Mouse (Mus musculus) lung, embryonic 14.5 days (tissue): ENCODE data around the gene Ablim1. TPM values are rescaled to one million over a fixed set of nuclear protein-coding genes. Genes with fewer than 3 reads are reported as not detected.
A peak's percentile ranks its signal among the peaks of the same experiment; 100 is the strongest.
"Not testable (repeated sequence)": the region's sequence is repeated elsewhere in the genome, so short reads cannot be mapped to it uniquely, and the experiment has no call there.

Experiments used
- ATAC-seq: fragments of 200-750 bp; cut with Nextera tagmentation; 2 replicates; pipeline ENCODE4 v1.8.0; 2017; ENCODE audit warnings: mild to moderate bottlenecking, moderate TSS enrichment, moderate library complexity; ENCODE audit not compliant: insufficient read depth
- DNase-seq: peaks from one replicate; pipeline ENCODE4 v3.0.0-alpha.2; 2015
- H3K27ac ChIP-seq: fragments of 300-500 bp; sonication (generic); 2 replicates; pipeline ENCODE4 v1.5.1; 2014; ENCODE audit warnings: low read depth, mild to moderate bottlenecking, moderate library complexity
- H3K27me3 ChIP-seq: fragments of 300-500 bp; sonication (generic); 2 replicates; pipeline ENCODE4 v1.6.1; 2014; ENCODE audit warnings: low read length, control low read depth; ENCODE audit not compliant: insufficient read depth
- H3K36me3 ChIP-seq: fragments of 300-500 bp; sonication (generic); 2 replicates; pipeline ENCODE4 v1.6.1; 2014; ENCODE audit warnings: control low read depth; ENCODE audit not compliant: insufficient read depth
- H3K4me1 ChIP-seq: fragments of 300-500 bp; sonication (generic); 2 replicates; pipeline ENCODE4 v1.6.1; 2014; ENCODE audit warnings: antibody characterized with exemption, control low read depth; ENCODE audit not compliant: insufficient read depth
- H3K4me2 ChIP-seq: fragments of 300-500 bp; sonication (generic); 2 replicates; pipeline ENCODE4 v1.6.1; 2014; ENCODE audit warnings: mild to moderate bottlenecking
- H3K4me3 ChIP-seq: fragments of 300-500 bp; sonication (generic); 2 replicates; pipeline ENCODE4 v1.5.1; 2014; ENCODE audit warnings: low read depth, low read length
- H3K9ac ChIP-seq: fragments of 300-500 bp; sonication (generic); 2 replicates; pipeline ENCODE4 v1.6.1; 2014
- H3K9me3 ChIP-seq: fragments of 300-500 bp; sonication (generic); 2 replicates; pipeline ENCODE4 v1.6.1; 2016; ENCODE audit warnings: low read depth, low read length, control low read depth
- CTCF ChIP-seq: IDR thresholded peaks from 2 replicates; pipeline ENCODE4 v1.5.1; 2016; ENCODE audit warnings: antibody characterized with exemption, low read depth
- WGBS: fragments of 180-500 bp; shearing (Covaris S2); extraction: QIAGEN DNeasy Blood & Tissue Kit; methylation state at CpG from one replicate; pipeline ENCODE4 v1.1.7; 2014; 5-methylcytosine and 5-hydroxymethylcytosine counted together
- polyA plus RNA-seq: library from polyadenylated mRNA; unstranded; fragments of >200 nt; fragmentation: Nextera tagmentation; extraction: Ambion mirVana; gene quantifications from 2 replicates; pipeline ENCODE4 v1.2.1, GENCODE M21; 2014

Gene Ablim1
- polyA plus RNA-seq, 1 experiment from 2014 or later: 39.9 TPM

DNA sequence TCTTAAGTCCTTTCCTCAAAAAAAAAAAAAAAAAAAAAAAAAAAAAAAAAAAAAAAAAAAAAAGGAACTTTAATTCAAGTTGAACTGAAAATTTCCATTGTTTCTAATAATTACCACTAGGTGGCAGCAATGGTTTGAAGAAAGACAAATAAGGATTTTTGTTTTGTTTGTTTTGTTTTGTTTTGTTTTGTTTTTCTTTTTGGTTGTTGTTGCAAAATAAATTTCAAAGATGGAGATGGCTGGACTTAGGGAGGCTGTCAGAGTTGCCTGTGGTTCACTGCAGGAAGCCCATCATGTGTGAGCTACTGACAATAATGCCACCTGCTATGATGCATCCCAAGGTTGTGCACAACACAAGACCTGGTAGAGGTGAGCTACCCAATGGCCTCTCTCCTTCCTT is 176.7 kb downstream of the Ablim1 start:
- Histone ChIP-seq H3K4me2 (no peak overlapping the region), H3K27ac (no peak overlapping the region), H3K9me3 (no peaks in the 10 kb centered on the region), H3K36me3 (no peaks in the 10 kb centered on the region), H3K27me3 (no peaks in the 10 kb centered on the region), H3K4me3 (no peak overlapping the region), H3K4me1 (peaks cover 3% of the 10 kb centered on the region; the same call in 1 of the 2 replicates), H3K9ac (no peak overlapping the region)
- peak; percentile 81 for DNase-seq
- TF ChIP-seq CTCF: peak; percentile 54
- no peak for ATAC-seq

GRCm38 (mm10) chr19:57136228-57136627 is 178.5 kb downstream of the Ablim1 start:
- no peak overlapping the region for H3K4me3 ChIP-seq
- H3K27ac ChIP-seq: no peak overlapping the region
- no peaks in the 10 kb centered on the region for H3K27me3 ChIP-seq
- no peaks in the 10 kb centered on the region for H3K9me3 ChIP-seq
- H3K4me1 ChIP-seq: peaks cover 3% of the 10 kb centered on the region; the same call in 1 of the 2 replicates
- 0 out of 2 replicates have a peak, but pooled peaks have one; percentile 11 for ATAC-seq
- DNase-seq: peak; percentile 92
- peak; percentile 82 for TF ChIP-seq CTCF
- H3K36me3 ChIP-seq: no peaks in the 10 kb centered on the region
- 41% methylated on average over 7 of the region's 7 CpGs for WGBS
- no peak overlapping the region for H3K9ac ChIP-seq
- H3K4me2 ChIP-seq: no peak overlapping the region

DNA sequence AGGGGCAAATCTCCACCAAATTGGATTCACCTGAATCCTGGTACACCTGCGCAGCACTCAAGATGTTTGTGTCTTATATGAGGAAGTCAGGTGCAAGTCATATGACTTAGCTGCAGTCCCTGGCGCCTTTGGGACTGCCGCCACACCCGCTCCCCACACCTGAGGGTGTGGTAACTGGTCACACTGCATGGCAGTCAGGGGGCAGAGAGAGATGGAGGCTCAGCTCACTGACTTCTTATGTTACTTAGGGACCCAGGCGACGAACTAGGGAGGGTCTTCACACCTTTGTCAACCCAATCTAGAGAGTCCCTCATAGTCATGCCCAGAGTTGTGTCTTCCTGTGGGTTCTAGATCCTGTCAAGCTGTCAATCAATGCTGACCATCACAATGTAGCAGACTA is 179.1 kb downstream of the Ablim1 start:
- H3K9me3 ChIP-seq, H3K27me3 ChIP-seq, H3K4me2 ChIP-seq, H3K4me3 ChIP-seq, H3K27ac ChIP-seq, H3K9ac ChIP-seq, DNase-seq, H3K4me1 ChIP-seq, H3K36me3 ChIP-seq: not testable (repeated sequence)
- 80% methylated on average over 6 of the region's 6 CpGs for WGBS
- peak; percentile 28; the same call in 1 of the 2 replicates for ATAC-seq

DNA sequence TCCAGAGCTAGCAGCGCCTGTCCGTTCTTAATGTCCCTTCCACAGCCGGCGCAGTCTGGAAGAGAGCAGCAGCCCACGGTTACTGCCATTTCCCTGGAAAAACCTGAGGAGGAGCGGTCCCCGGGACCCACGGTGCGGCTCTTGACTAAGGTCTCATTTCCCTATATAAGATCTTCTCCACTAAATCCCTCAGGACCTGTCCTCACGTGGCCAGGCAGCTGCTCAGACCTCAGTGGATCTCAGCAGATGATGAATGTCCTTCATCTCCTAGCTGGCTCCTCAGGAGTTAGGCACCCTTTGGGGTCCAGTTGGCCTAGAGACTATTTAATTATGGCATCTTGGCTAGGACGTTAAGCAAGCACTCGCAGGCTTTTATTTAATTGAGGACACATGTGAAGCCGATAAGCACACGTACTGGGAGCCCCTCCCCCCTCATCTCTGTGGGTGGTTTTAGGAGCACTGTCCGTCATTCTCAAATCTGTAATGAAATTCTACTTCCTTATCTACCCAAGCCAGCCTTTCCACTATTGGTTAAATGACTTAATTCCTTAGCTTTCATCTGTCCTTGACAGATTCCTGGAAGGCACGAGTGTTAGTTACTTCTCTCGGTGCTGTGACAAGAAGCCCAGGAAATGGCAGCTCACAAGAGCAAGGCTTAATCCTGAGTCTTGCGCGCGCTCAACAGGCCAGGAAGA is 179.9 kb downstream of the Ablim1 start:
- 22% methylated on average over 20 of the region's 20 CpGs for WGBS
- Histone ChIP-seq H3K9ac (peak overlapping the region; percentile 7; the same call in 1 of the 2 replicates), H3K4me3 (peak overlapping the region; percentile 1; the same call in 1 of the 2 replicates), H3K36me3 (no peaks in the 10 kb centered on the region), H3K27me3 (no peaks in the 10 kb centered on the region), H3K4me2 (peak overlapping the region; percentile 44), H3K4me1 (peaks cover 3% of the 10 kb centered on the region; the same call in 1 of the 2 replicates), H3K9me3 (no peaks in the 10 kb centered on the region), H3K27ac (peak overlapping the region; percentile 21; the same call in 1 of the 2 replicates)
- peak; percentile 78 for DNase-seq
- TF ChIP-seq CTCF: no peak
- peak; percentile 55 for ATAC-seq

DNA sequence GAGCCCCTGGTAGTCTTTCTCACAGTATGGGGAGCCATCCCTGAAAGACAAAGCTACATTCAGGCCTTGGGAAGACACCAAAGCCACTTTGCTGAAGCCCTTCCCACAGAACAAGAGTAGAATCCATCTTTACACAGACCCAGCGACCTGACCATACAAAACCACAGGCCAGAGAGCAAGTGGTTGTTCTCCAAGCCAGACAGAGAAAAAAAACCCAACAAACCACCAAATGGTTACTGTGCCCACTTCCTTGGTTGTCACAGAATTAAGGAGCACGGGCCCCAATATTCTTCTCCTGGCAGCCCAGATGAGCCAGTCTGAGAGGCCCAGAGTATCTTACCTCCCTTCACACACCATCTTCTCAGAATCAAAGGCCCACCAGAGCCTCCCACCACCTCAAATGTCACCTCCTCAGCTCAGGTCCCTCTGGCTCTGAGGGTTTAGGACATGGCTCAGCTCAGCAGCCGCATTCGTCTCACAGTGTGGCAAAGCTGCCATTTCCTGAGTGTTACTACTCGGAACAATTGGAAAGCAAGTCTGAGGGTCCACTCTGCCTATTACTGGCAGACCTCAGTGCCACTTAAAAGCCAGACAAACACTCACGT is 181.7 kb downstream of the Ablim1 start:
- Histone ChIP-seq H3K9ac (no peak overlapping the region), H3K4me2 (no peak overlapping the region), H3K36me3 (no peaks in the 10 kb centered on the region), H3K27me3 (no peaks in the 10 kb centered on the region), H3K9me3 (no peaks in the 10 kb centered on the region), H3K27ac (no peak overlapping the region), H3K4me3 (no peak overlapping the region), H3K4me1 (peaks cover 3% of the 10 kb centered on the region; the same call in 1 of the 2 replicates)
- DNase-seq (no peak), ATAC-seq (no peak)
- TF ChIP-seq CTCF: no peak
- whole genome bisulfite sequencing: 74% methylated on average over 6 of the region's 6 CpGs

GRCm38 (mm10) chr19:57132281-57132680 is 182.4 kb downstream of the Ablim1 start:
- Histone ChIP-seq H3K36me3 (no peaks in the 10 kb centered on the region), H3K4me3 (no peak overlapping the region), H3K9me3 (no peaks in the 10 kb centered on the region), H3K27me3 (no peaks in the 10 kb centered on the region), H3K4me2 (no peak overlapping the region), H3K4me1 (peaks cover 3% of the 10 kb centered on the region; the same call in 1 of the 2 replicates), H3K27ac (no peak overlapping the region), H3K9ac (no peak overlapping the region)
- 55% methylated on average over 5 of the region's 5 CpGs for WGBS
- TF ChIP-seq CTCF: no peak
- no peak for ATAC-seq
- DNase-seq: no peak

DNA sequence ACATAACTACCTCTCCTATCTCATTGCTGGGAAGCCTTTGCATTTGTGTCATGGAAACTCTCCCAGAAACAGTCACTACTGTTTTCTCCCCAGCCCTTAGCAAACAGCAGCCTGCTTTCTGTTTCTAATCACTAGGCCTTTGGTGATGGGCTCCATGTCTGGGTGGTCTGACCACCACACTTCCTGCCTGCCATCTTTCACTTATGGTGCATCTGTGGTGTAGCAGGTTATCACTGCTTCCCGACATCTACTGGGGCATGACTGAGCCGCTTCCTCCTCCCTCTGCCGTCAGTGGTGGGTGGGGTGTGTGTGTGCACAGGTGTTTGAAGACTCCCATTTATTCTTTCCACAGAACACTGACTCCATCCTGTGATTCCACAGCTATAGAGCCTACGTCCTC is 183.4 kb downstream of the Ablim1 start:
- ATAC-seq (no peak), DNase-seq (no peak)
- 52% methylated on average over 4 of the region's 4 CpGs for WGBS
- no peak for TF ChIP-seq CTCF
- Histone ChIP-seq H3K36me3 (no peaks in the 10 kb centered on the region), H3K4me2 (no peak overlapping the region), H3K9ac (no peak overlapping the region), H3K27me3 (no peaks in the 10 kb centered on the region), H3K4me1 (peaks cover 3% of the 10 kb centered on the region; the same call in 1 of the 2 replicates), H3K27ac (no peak overlapping the region), H3K4me3 (no peak overlapping the region), H3K9me3 (no peaks in the 10 kb centered on the region)
